ENCODE assay signal across 10 mouse cellular contexts in genomic region chr13:53463037-53463436, GRCm38 (mm10). TPM values are rescaled to one million over a fixed set of nuclear protein-coding genes. Genes with fewer than 3 reads are reported as not detected.
DNase-seq lines count a peak whose midpoint lies in the region; ATAC-seq and TF ChIP-seq lines count a peak whose summit lies in the region.
"Had no signal": no experiment of that assay in that cellular context is flagged by ENCODE, and none has a peak within 500 bp of the region (broad histone marks: within the 10 kb centered on the region; RNA-seq: fewer than 3 reads in every experiment).

No protein-coding gene starts in this region.

- peak overlapping the region; percentile 49 for H3K4me3 ChIP-seq in heart, embryonic 12.5 days
- peak overlapping the region; percentile 69 for H3K4me3 ChIP-seq in E14TG2a.4 (replicated peaks; ENCODE audit: low read length)
- H3K4me3 ChIP-seq in embryonic facial prominence, embryonic 13.5 days: peak overlapping the region; percentile 54
- H3K4me3 ChIP-seq in limb, embryonic 14.5 days (replicated peaks; ENCODE audit: low read length): peak overlapping the region; percentile 33

- no peak overlapping the region for H3K9ac ChIP-seq in heart, embryonic 12.5 days
- H3K9ac ChIP-seq in embryonic facial prominence, embryonic 13.5 days: peak overlapping the region; percentile 72
- H3K9ac ChIP-seq in limb, embryonic 14.5 days (ENCODE audit: low read depth, low read length, severe bottlenecking): no peak overlapping the region

- no peak for DNase-seq in heart, adult 9 months (ENCODE audit: low spot score in 2 of 2)
- DNase-seq in limb, embryonic 14.5 days (ENCODE audit: low spot score): no peak
- DNase-seq in left cerebral cortex, adult 11 months (ENCODE audit: low spot score): no peak
- DNase-seq in urinary bladder, postnatal 36 days (ENCODE audit: low spot score in 2 of 2): no peak
- no peak for DNase-seq in right cerebral cortex, adult 18-20 months
- DNase-seq: gastrocnemius, postnatal 14 days had no signal

- H3K9me3 ChIP-seq in heart, embryonic 12.5 days (replicated peaks): no peaks in the 10 kb centered on the region
- no peaks in the 10 kb centered on the region for H3K9me3 ChIP-seq in E14TG2a.4 (ENCODE audit: low read length)
- no peaks in the 10 kb centered on the region for H3K9me3 ChIP-seq in embryonic facial prominence, embryonic 13.5 days
- no peaks in the 10 kb centered on the region for H3K9me3 ChIP-seq in limb, embryonic 14.5 days (ENCODE audit: control insufficient read depth, low read length)

- no peak for TF ChIP-seq POLR2A in limb, embryonic 14.5 days (IDR thresholded peaks at IDR 0.05; ENCODE audit: borderline replicate concordance, extremely low read depth, insufficient read depth, insufficient read length)

- WGBS in heart, embryonic 12.5 days: 5% methylated on average over 7 of the region's 7 CpGs
- WGBS in embryonic facial prominence, embryonic 13.5 days: 0% methylated on average over 7 of the region's 7 CpGs
- WGBS in limb, embryonic 14.5 days: under 1% methylated on average over 7 of the region's 7 CpGs

- peaks cover 59% of the 10 kb centered on the region for H3K27me3 ChIP-seq in heart, embryonic 12.5 days (replicated peaks)
- H3K27me3 ChIP-seq in E14TG2a.4 (ENCODE audit: insufficient read depth, low read length): peaks cover 88% of the 10 kb centered on the region
- peaks cover 64% of the 10 kb centered on the region for H3K27me3 ChIP-seq in embryonic facial prominence, embryonic 13.5 days
- H3K27me3 ChIP-seq in limb, embryonic 14.5 days (ENCODE audit: control insufficient read depth, insufficient read depth, low read length): peaks cover 54% of the 10 kb centered on the region

- no peak for TF ChIP-seq CTCF in E14TG2a.4 (conservative IDR thresholded peaks at IDR 0.05; ENCODE audit: low read length)

- H3K4me1 ChIP-seq in heart, embryonic 12.5 days (replicated peaks): peaks cover 39% of the 10 kb centered on the region
- peaks cover 73% of the 10 kb centered on the region for H3K4me1 ChIP-seq in E14TG2a.4 (replicated peaks; ENCODE audit: low read depth, low read length)
- H3K4me1 ChIP-seq in embryonic facial prominence, embryonic 13.5 days: peaks cover 45% of the 10 kb centered on the region
- H3K4me1 ChIP-seq in limb, embryonic 14.5 days (ENCODE audit: control insufficient read depth, insufficient read depth, low read length): peaks cover 8% of the 10 kb centered on the region

- peak overlapping the region; percentile 86 for H3K4me2 ChIP-seq in heart, embryonic 12.5 days
- peak overlapping the region; percentile 85 for H3K4me2 ChIP-seq in embryonic facial prominence, embryonic 13.5 days
- peak overlapping the region; percentile 79 for H3K4me2 ChIP-seq in limb, embryonic 14.5 days (replicated peaks; ENCODE audit: low read depth, low read length, severe bottlenecking)

- ATAC-seq in heart, embryonic 12.5 days (ENCODE audit: insufficient number of reproducible peaks, low FRiP score): no peak
- no peak for ATAC-seq in embryonic facial prominence, embryonic 13.5 days (ENCODE audit: insufficient number of reproducible peaks, insufficient read depth, low FRiP score, low TSS enrichment, low read depth)
- no peak for ATAC-seq in limb, embryonic 14.5 days (ENCODE audit: low FRiP score, low read depth)

- H3K36me3 ChIP-seq in heart, embryonic 12.5 days: no peaks in the 10 kb centered on the region
- no peaks in the 10 kb centered on the region for H3K36me3 ChIP-seq in E14TG2a.4 (ENCODE audit: insufficient read depth, low read length)
- no peaks in the 10 kb centered on the region for H3K36me3 ChIP-seq in embryonic facial prominence, embryonic 13.5 days
- no peaks in the 10 kb centered on the region for H3K36me3 ChIP-seq in limb, embryonic 14.5 days (ENCODE audit: control insufficient read depth, insufficient read depth, low read length)

- H3K27ac ChIP-seq in heart, embryonic 12.5 days (ENCODE audit: poor library complexity, severe bottlenecking): no peak overlapping the region
- H3K27ac ChIP-seq in embryonic facial prominence, embryonic 13.5 days: peak overlapping the region; percentile 79
- H3K27ac ChIP-seq in limb, embryonic 14.5 days (replicated peaks; ENCODE audit: low read depth, low read length): no peak overlapping the region

RNA-seq across cellular contexts. Expression of gene Msx2, which starts 9.8 kb away (rescaled TPM):
- 8.7 and 9.0 TPM in 2 replicates for polyA plus RNA-seq in heart, embryonic 12.5 days (2016; fragmentation: Nextera tagmentation; extraction: Ambion mirVana)
- 31.7 and 41.1 TPM in 2 replicates for polyA plus RNA-seq in embryonic facial prominence, embryonic 13.5 days (2015; fragmentation: Nextera tagmentation; extraction: Ambion mirVana)
- polyA plus RNA-seq in limb, embryonic 14.5 days (2012; rRNA removed): 17.5 and 18.2 TPM in 2 replicates
- 19.4 and 28.3 TPM in 2 replicates for polyA plus RNA-seq in limb, embryonic 14.5 days (2014; fragmentation: Nextera tagmentation; extraction: Ambion mirVana)
- polyA plus RNA-seq: liver, adult 2 months had no signal
